Mouse (Mus musculus) NIH3T3 (cell line): ENCODE results near the gene Cuzd1.

ENCODE experiments used
- DNase-seq: peaks from one replicate; pipeline ENCODE4 v3.0.0-alpha.2; 2012; ENCODE audit warnings: low read depth

Gene Cuzd1

GRCm38 (mm10) chr7:131322192-131322591 lies at the start of gene Cuzd1:
Cuzd1 (minus strand) TSS chr7:131322292.
- no peak for DNase-seq

GRCm38 (mm10) chr7:131371470-131371860 lies 49.4 kb upstream of the Cuzd1 start:
- DNase-seq, result no peak

GRCm38 (mm10) chr7:131370648-131371469 lies 48.8 kb upstream of the Cuzd1 start, which contains the start of gene Pstk:
Pstk (plus strand) TSS chr7:131371141.
- peak; percentile 95 for DNase-seq

GRCm38 (mm10) chr7:131364131-131364530 lies 42.0 kb upstream of the Cuzd1 start:
- no peak for DNase-seq

GRCm38 (mm10) chr7:131362615-131363300 lies 40.7 kb upstream of the Cuzd1 start, which contains the start of gene 2310057M21Rik:
2310057M21Rik (minus strand) TSS chr7:131362759.
- DNase-seq, result peak; percentile 98

- DNase-seq, result no peak
Measured at GRCm38 (mm10) chr7:131362269-131362614, 40.1 kb upstream of the Cuzd1 start.

- no peak for DNase-seq
Measured at GRCm38 (mm10) chr7:131356105-131356504, 34.0 kb upstream of the Cuzd1 start.

GRCm38 (mm10) chr7:131345856-131346541 lies 23.9 kb upstream of the Cuzd1 start:
- DNase-seq, result peak; percentile 36

GRCm38 (mm10) chr7:131337502-131338068 lies 15.5 kb upstream of the Cuzd1 start:
- no peak for DNase-seq

- DNase-seq, result no peak
Measured at GRCm38 (mm10) chr7:131333564-131333963, 11.5 kb upstream of the Cuzd1 start, which contains the start of gene Fam24a. Fam24a (plus strand) TSS chr7:131333864.

- no peak for DNase-seq
Measured at GRCm38 (mm10) chr7:131331688-131332087, 9.6 kb upstream of the Cuzd1 start.

GRCm38 (mm10) chr7:131329416-131329815 lies 7.3 kb upstream of the Cuzd1 start, which contains the start of gene Fam24b:
Fam24b (minus strand) TSS chr7:131329516.
- no peak for DNase-seq

GRCm38 (mm10) chr7:131327054-131327453 lies 5.0 kb upstream of the Cuzd1 start:
- DNase-seq, result peak; percentile 2

GRCm38 (mm10) chr7:131318340-131318739 lies 3.8 kb downstream of the Cuzd1 start:
- DNase-seq, result no peak

- DNase-seq, result no peak
Measured at GRCm38 (mm10) chr7:131317587-131317986, 4.5 kb downstream of the Cuzd1 start.

GRCm38 (mm10) chr7:131314493-131314892 lies 7.6 kb downstream of the Cuzd1 start:
- DNase-seq, result no peak

- no peak for DNase-seq
Measured at GRCm38 (mm10) chr7:131306733-131307132, 15.4 kb downstream of the Cuzd1 start.

- DNase-seq, result no peak
Measured at GRCm38 (mm10) chr7:131303340-131303739, 18.8 kb downstream of the Cuzd1 start.

- peak; percentile 20 for DNase-seq
Measured at GRCm38 (mm10) chr7:131297151-131297550, 24.9 kb downstream of the Cuzd1 start.

- DNase-seq, result no peak
Measured at GRCm38 (mm10) chr7:131265851-131266250, 56.2 kb downstream of the Cuzd1 start.

- DNase-seq, result no peak
Measured at GRCm38 (mm10) chr7:131264251-131264650, 57.8 kb downstream of the Cuzd1 start.

GRCm38 (mm10) chr7:131260946-131261345 lies 61.1 kb downstream of the Cuzd1 start:
- DNase-seq, result no peak
